Mouse (Mus musculus) liver, adult 2 months (tissue): Measurements from ENCODE around the gene Klhl15. TPM values are rescaled to one million over a fixed set of nuclear protein-coding genes. Genes with fewer than 3 reads are reported as not detected.

ENCODE experiments used
- DNase-seq: peaks from one replicate; pipeline ENCODE4 v3.0.0-alpha.2; 2011; ENCODE audit warnings: low read depth, low spot score; ENCODE audit errors: extremely low read depth
- H3K27ac ChIP-seq: fragments of 200-500 bp; replicated peaks from 2 replicates; pipeline ENCODE4 v1.5.1; 2012; ENCODE audit warnings: low read depth, mild to moderate bottlenecking, control low read depth, inconsistent platforms, low read length; ENCODE audit not compliant: insufficient read depth
- H3K27me3 ChIP-seq: fragments of 200-500 bp; 2 replicates; pipeline ENCODE4 v1.6.1; 2012; ENCODE audit warnings: mild to moderate bottlenecking, moderate library complexity, low read length, inconsistent platforms; ENCODE audit not compliant: control insufficient read depth, insufficient read depth
- H3K36me3 ChIP-seq: fragments of 200-500 bp; 2 replicates; pipeline ENCODE4 v1.6.1; 2012; ENCODE audit warnings: low read length, inconsistent platforms; ENCODE audit not compliant: control insufficient read depth, insufficient read depth
- H3K4me1 ChIP-seq: fragments of 200-500 bp; 2 replicates; pipeline ENCODE4 v1.6.1; 2011; ENCODE audit warnings: low read length; ENCODE audit not compliant: control insufficient read depth, insufficient read depth
- H3K4me3 ChIP-seq: fragments of 200-500 bp; 2 replicates; pipeline ENCODE4 v1.5.1; 2011; ENCODE audit warnings: low read depth, mild to moderate bottlenecking, control low read depth, low read length, moderate library complexity; ENCODE audit not compliant: insufficient read depth
- H3K79me2 ChIP-seq: fragments of 200-500 bp; 2 replicates; pipeline ENCODE4 v1.6.1; 2012; ENCODE audit warnings: inconsistent platforms, mild to moderate bottlenecking, low read length, moderate library complexity; ENCODE audit not compliant: control insufficient read depth, insufficient read depth
- H3K9ac ChIP-seq: fragments of 200-500 bp; 2 replicates; pipeline ENCODE4 v1.6.1; 2012; ENCODE audit warnings: low read depth, mild to moderate bottlenecking, control low read depth, inconsistent platforms, low read length
- CTCF ChIP-seq: fragments of 200-500 bp; IDR thresholded peaks from 2 replicates; pipeline ENCODE4 v1.5.1; 2011; ENCODE audit warnings: low read depth, low read length, control low read depth
- POLR2A ChIP-seq: fragments of 200-500 bp; IDR thresholded peaks from 2 replicates; pipeline ENCODE4 v1.6.1; 2011; ENCODE audit warnings: low read length, control low read depth; ENCODE audit not compliant: insufficient read depth; ENCODE audit errors: extremely low read depth
- WGBS: fragments of 180-500 bp; shearing (Covaris S2); methylation state at CpG from one replicate; pipeline ENCODE4 v1.1.7; 2018; 5-methylcytosine and 5-hydroxymethylcytosine counted together
- polyA plus RNA-seq: library from polyadenylated mRNA; depleted of rRNA; stranded (reverse); fragments of >200 nt; gene quantifications from 2 replicates; pipeline ENCODE4 v1.2.3, GENCODE M21; 2012; rRNA removed
- total RNA-seq: library from RNA; depleted of rRNA; stranded (reverse); fragments of >200 nt; gene quantifications from 2 replicates; pipeline ENCODE4 v1.2.3, GENCODE M21; 2014; rRNA removed

Klhl15 gene
- total and polyA plus RNA-seq, 2 experiments = 3.9 to 7.4 TPM

DNA sequence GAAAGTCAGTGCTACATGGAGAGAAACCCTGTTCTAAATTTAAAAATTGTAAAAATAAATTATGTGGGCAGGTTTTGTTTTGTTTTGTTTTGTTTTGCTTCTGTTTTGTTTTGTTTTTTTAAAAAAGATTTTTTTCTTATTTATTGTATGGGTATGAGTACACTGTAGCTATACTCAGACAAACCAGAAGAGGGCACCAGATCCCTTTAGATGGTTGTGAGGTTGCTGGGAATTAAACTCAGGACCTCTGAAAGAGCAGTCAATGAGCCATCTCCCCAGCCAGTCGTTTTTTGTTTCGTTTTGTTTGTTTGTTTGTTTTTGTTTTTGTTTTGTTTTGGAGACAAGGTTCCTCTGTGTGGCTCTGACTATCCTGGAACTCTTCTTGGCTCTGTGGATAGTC is 54.5 kb downstream of the Klhl15 start:
- Histone ChIP-seq H3K79me2 (no peaks in the 10 kb centered on the region), H3K36me3 (no peaks in the 10 kb centered on the region), H3K4me1 (no peaks in the 10 kb centered on the region), H3K27ac (no peak overlapping the region), H3K4me3 (no peak overlapping the region), H3K9ac (no peak overlapping the region), H3K27me3 (no peaks in the 10 kb centered on the region)
- peak; percentile 50 for DNase-seq
- TF ChIP-seq POLR2A = no peak
- no peak for TF ChIP-seq CTCF
- 0% methylated on average over 2 of the region's 2 CpGs for WGBS

DNA sequence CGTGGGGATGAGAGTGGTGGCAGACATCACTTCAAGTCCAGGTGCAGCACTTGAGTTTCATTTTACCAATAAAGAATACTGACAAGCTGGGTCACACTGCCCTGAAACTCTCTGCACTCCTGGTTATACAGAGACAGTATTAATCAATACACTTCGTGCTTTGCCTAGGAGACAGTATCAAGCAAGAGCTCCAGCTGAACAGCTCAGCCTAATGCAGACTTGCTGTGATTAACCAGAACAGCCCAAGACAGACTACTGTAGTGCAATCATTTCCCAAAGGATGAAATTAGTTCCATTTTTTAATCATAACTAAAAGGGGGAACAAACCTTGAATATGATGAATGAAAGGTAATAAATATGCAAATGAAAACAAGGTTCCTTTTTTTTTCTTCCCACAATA is 68.5 kb downstream of the Klhl15 start:
- WGBS = 31% methylated on average over 2 of the region's 2 CpGs
- Histone ChIP-seq H3K4me3 (no peak overlapping the region), H3K9ac (no peak overlapping the region), H3K79me2 (no peaks in the 10 kb centered on the region), H3K36me3 (no peaks in the 10 kb centered on the region), H3K27me3 (no peaks in the 10 kb centered on the region), H3K27ac (no peak overlapping the region), H3K4me1 (no peaks in the 10 kb centered on the region)
- TF ChIP-seq CTCF (no peak), POLR2A (no peak)
- no peak for DNase-seq

DNA sequence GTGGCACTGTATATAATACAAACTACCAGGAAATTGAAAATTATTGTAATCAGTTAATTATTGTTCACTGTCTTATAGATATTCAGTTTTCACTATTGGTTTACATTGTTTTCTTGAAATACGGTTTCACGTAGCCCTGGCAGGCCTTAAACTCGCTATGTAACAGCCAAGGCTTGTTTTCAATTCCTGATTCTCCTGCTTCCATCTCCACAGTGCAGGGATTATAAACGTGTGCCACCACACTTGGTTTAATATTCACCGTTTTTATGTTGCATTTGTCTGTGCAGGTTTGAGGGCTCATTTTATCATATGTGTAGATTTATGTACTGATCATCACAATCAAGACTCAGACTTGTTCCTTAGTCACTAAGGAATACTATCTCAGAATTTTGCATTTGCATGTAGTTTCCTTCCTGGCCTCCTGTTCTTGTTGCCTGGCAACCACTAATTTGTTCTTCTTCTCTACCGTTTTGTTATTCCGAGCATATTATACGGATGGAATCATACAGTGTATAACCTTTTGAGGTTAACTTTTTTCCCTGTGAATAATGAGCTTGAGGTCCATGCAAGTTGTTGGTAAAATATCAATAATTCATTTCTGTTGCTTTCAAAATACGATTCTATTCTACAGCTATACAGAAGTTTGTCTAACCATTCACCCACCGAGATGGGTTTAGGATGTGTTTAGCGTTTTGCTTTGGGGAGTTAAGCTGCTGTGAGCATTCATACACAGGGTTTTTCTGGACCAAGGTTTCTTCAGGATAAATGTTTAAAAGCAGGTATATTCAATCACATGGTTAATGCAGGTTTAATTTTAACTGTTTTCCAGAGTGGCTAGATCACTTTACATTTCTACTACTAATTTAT is 86.9 kb downstream of the Klhl15 start:
- 84% methylated on average over 11 of the region's 11 CpGs for WGBS
- no peaks in the 10 kb centered on the region for H3K27me3 ChIP-seq
- no peaks in the 10 kb centered on the region for H3K79me2 ChIP-seq
- H3K4me1 ChIP-seq = no peaks in the 10 kb centered on the region
- H3K27ac ChIP-seq = no peak overlapping the region
- no peak overlapping the region for H3K9ac ChIP-seq
- no peak for DNase-seq
- no peaks in the 10 kb centered on the region for H3K36me3 ChIP-seq
- H3K4me3 ChIP-seq = no peak overlapping the region
- no peak for TF ChIP-seq POLR2A
- TF ChIP-seq CTCF = no peak

Other genes with a start within 250 kb of the Klhl15 start
- 13.8 and 14.4 TPM in 2 replicates for gene Zfx, start 110.9 kb upstream of the Klhl15 start, total RNA-seq
- 1.9 and 2.1 TPM in 2 replicates for gene Zfx, start 110.9 kb upstream of the Klhl15 start, polyA plus RNA-seq
- gene Eif2s3x, start 21.7 kb upstream of the Klhl15 start, total RNA-seq = 93.1 and 103 TPM in 2 replicates
- 42.7 and 43.7 TPM in 2 replicates for gene Eif2s3x, start 21.7 kb upstream of the Klhl15 start, polyA plus RNA-seq
- not detected in 2 replicates for gene Fam90a1b, start 132.2 kb downstream of the Klhl15 start, total RNA-seq
- not detected in 2 replicates for gene Fam90a1b, start 132.2 kb downstream of the Klhl15 start, polyA plus RNA-seq
- gene Apoo, start 132.5 kb downstream of the Klhl15 start, total RNA-seq = 31.9 and 38.6 TPM in 2 replicates
- 5.3 and 8.2 TPM in 2 replicates for gene Apoo, start 132.5 kb downstream of the Klhl15 start, polyA plus RNA-seq